Mouse (Mus musculus) liver, embryonic 16.5 days (tissue): Measurements from ENCODE around the gene Flnb. TPM values are rescaled to one million over a fixed set of nuclear protein-coding genes. Genes with fewer than 3 reads are reported as not detected.

Source experiments
- ATAC-seq: fragments of 200-750 bp; cut with Nextera tagmentation; 2 replicates; pipeline ENCODE4 v1.8.0; 2017; ENCODE audit warnings: low read depth, mild to moderate bottlenecking, moderate number of reproducible peaks, moderate library complexity
- H3K27ac ChIP-seq: fragments of 300-500 bp; sonication (generic); 2 replicates; pipeline ENCODE4 v1.5.1; 2014; ENCODE audit warnings: mild to moderate bottlenecking, low read length
- H3K27me3 ChIP-seq: fragments of 300-500 bp; sonication (generic); 2 replicates; pipeline ENCODE4 v1.6.1; 2014; ENCODE audit warnings: low read depth, low read length, mixed read lengths; ENCODE audit not compliant: control insufficient read depth, insufficient read depth
- H3K36me3 ChIP-seq: fragments of 300-500 bp; sonication (generic); 2 replicates; pipeline ENCODE4 v1.6.1; 2014; ENCODE audit warnings: mild to moderate bottlenecking; ENCODE audit not compliant: control insufficient read depth, insufficient read depth
- H3K4me1 ChIP-seq: fragments of 300-500 bp; sonication (generic); 2 replicates; pipeline ENCODE4 v1.6.1; 2014; ENCODE audit warnings: low read depth, low read length, mixed read lengths; ENCODE audit not compliant: control insufficient read depth
- H3K4me2 ChIP-seq: fragments of 300-500 bp; sonication (generic); 2 replicates; pipeline ENCODE4 v1.6.1; 2014; ENCODE audit warnings: low read depth, low read length, mixed read lengths
- H3K4me3 ChIP-seq: fragments of 300-500 bp; sonication (generic); 2 replicates; pipeline ENCODE4 v1.5.1; 2014; ENCODE audit warnings: low read depth, mild to moderate bottlenecking, low read length
- H3K9ac ChIP-seq: fragments of 300-500 bp; sonication (generic); 2 replicates; pipeline ENCODE4 v1.6.1; 2014; ENCODE audit warnings: low read depth, low read length
- H3K9me3 ChIP-seq: fragments of 300-500 bp; sonication (generic); replicated peaks from 2 replicates; pipeline ENCODE4 v1.6.1; 2016; ENCODE audit warnings: low read length; ENCODE audit not compliant: control insufficient read depth
- WGBS: fragments of 180-500 bp; shearing (Covaris S2); extraction: QIAGEN DNeasy Blood & Tissue Kit; methylation state at CpG from one replicate; pipeline ENCODE4 v1.1.7; 2014; ENCODE audit not compliant: insufficient replicate concordance; 5-methylcytosine and 5-hydroxymethylcytosine counted together
- polyA plus RNA-seq: library from polyadenylated mRNA; unstranded; fragments of >200 nt; fragmentation: Nextera tagmentation; extraction: Ambion mirVana; gene quantifications from 2 replicates; pipeline ENCODE4 v1.2.1, GENCODE M21; 2015

Flnb gene
- polyA plus RNA-seq, 1 experiment from 2014 or later = 4.8 TPM

GRCm38 (mm10) chr14:7838564-7839089 lies 20.9 kb downstream of the Flnb start:
- Histone ChIP-seq H3K4me2 (no peak overlapping the region), H3K27ac (no peak overlapping the region), H3K4me3 (no peak overlapping the region), H3K27me3 (no peaks in the 10 kb centered on the region), H3K36me3 (no peaks in the 10 kb centered on the region), H3K9ac (no peak overlapping the region), H3K9me3 (no peaks in the 10 kb centered on the region), H3K4me1 (peaks cover 2% of the 10 kb centered on the region; the same call in 1 of the 2 replicates)
- WGBS = 62% methylated on average over 5 of the region's 5 CpGs
- ATAC-seq = no peak

- 57% methylated on average over 8 of the region's 8 CpGs for WGBS
- H3K27ac ChIP-seq = no peak overlapping the region
- no peak overlapping the region for H3K4me3 ChIP-seq
- no peak for ATAC-seq
- H3K9ac ChIP-seq = no peak overlapping the region
- no peak overlapping the region for H3K4me2 ChIP-seq
- no peaks in the 10 kb centered on the region for H3K9me3 ChIP-seq
- H3K4me1 ChIP-seq = peaks cover 2% of the 10 kb centered on the region; the same call in 1 of the 2 replicates
- no peaks in the 10 kb centered on the region for H3K27me3 ChIP-seq
- no peaks in the 10 kb centered on the region for H3K36me3 ChIP-seq
Observed at GRCm38 (mm10) chr14:7839950-7840514, 22.3 kb downstream of the Flnb start.

DNA sequence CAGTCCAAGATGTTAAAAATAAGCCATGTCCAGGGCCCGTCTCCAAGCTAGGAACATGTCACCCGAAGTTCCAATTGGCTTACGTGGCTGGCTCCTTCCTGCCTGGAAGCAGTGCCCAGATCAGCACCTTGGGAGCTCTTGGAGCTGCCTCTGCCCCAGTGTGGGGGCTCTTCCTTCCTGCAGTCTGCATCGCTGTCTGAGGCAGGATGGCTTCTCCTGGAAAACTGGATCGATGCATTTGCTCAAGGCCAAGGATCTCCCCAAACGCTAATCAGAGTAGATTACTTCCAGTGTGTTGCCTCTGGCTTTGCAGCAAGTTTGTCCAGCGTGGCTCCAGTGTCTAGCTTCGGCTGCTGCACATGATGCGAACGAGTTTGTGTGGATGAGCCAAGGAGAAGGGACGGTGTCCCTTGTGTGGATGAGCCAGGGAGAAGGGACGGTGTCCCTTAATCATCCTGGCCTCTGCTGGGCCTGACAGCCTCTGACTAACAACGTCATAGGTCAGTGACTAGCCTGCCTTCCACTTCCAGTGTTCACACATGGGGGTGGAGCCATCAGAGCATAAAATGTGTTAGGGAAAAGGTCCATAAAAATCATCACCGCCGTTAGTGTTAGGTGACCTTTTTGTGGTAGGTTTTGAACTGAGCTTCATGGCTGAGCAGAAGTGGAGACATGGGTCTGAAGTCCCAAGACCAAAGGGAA lies 25.0 kb downstream of the Flnb start:
- Histone ChIP-seq H3K36me3 (no peaks in the 10 kb centered on the region), H3K4me2 (no peak overlapping the region), H3K4me3 (no peak overlapping the region), H3K27me3 (no peaks in the 10 kb centered on the region), H3K9me3 (no peaks in the 10 kb centered on the region), H3K27ac (no peak overlapping the region), H3K4me1 (peaks cover 2% of the 10 kb centered on the region; the same call in 1 of the 2 replicates), H3K9ac (no peak overlapping the region)
- WGBS = 68% methylated on average over 15 of the region's 15 CpGs
- no peak for ATAC-seq

DNA sequence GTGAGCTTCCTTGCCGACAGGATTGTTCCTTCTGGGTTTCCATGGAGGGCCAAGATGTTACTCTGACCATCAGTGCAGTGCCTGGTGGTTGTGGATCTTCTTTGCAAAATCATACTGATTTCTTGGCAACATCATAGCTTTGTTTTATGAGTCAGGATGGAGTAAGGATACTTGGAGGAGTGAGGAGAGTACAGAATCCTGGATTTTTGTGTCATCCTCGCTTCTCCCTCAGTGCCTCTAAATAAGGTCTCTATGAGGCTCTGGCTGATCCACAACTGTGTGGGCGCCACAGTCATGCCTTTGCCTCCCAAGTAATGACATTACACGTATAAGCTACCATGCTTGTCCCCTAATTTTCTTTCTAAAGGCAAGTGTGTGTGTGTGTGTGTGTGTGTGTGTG lies 28.9 kb downstream of the Flnb start:
- 62% methylated on average over 4 of the region's 4 CpGs for WGBS

DNA sequence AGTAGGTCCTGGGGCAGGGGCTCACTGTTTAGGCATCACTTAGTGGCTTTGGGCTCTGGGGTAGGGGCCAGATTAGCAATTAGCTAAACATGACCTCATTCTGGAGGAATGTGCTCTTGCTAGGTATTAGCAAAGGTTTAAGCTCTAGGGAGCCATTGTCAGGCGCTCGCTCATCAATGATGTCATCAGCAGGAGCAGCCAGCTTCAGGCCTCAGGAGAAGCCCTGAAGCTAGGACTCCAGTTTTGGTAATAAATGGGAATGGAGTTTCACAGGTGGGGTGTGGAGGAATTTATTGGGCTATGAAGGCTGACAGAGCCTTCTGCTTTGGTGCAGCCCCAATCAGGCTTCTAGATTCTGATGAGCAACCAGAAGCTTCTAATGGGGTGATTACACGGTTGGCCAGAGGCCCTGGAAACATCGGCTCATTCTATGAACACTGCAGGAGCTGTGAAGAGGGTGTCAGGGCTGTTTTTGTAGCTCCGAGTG lies 30.0 kb downstream of the Flnb start:
- no peaks in the 10 kb centered on the region for H3K27me3 ChIP-seq
- peaks cover 11% of the 10 kb centered on the region for H3K4me1 ChIP-seq
- no peak overlapping the region for H3K4me3 ChIP-seq
- no peaks in the 10 kb centered on the region for H3K36me3 ChIP-seq
- 49% methylated on average over 5 of the region's 5 CpGs for WGBS
- no peaks in the 10 kb centered on the region for H3K9me3 ChIP-seq
- no peak overlapping the region for H3K9ac ChIP-seq
- H3K27ac ChIP-seq = no peak overlapping the region
- no peak overlapping the region for H3K4me2 ChIP-seq
- 0 out of 2 replicates have a peak, but pooled peaks have one; percentile 37 for ATAC-seq

More for the DNA sequence above, 28.9 kb downstream of the Flnb start:
- no peaks in the 10 kb centered on the region for H3K9me3 ChIP-seq
- no peak overlapping the region for H3K4me2 ChIP-seq
- no peak overlapping the region for H3K4me3 ChIP-seq
- H3K4me1 ChIP-seq = peaks cover 10% of the 10 kb centered on the region
- H3K9ac ChIP-seq = no peak overlapping the region
- no peaks in the 10 kb centered on the region for H3K36me3 ChIP-seq
- no peak for ATAC-seq
- H3K27me3 ChIP-seq = no peaks in the 10 kb centered on the region
- H3K27ac ChIP-seq = no peak overlapping the region

- ATAC-seq = no peak
- no peak overlapping the region for H3K4me2 ChIP-seq
- H3K9me3 ChIP-seq = no peaks in the 10 kb centered on the region
- H3K9ac ChIP-seq = no peak overlapping the region
- no peak overlapping the region for H3K27ac ChIP-seq
- WGBS = 11% methylated on average over 3 of the region's 3 CpGs
- H3K27me3 ChIP-seq = no peaks in the 10 kb centered on the region
- H3K36me3 ChIP-seq = no peaks in the 10 kb centered on the region
- H3K4me3 ChIP-seq = no peak overlapping the region
- peaks cover 13% of the 10 kb centered on the region for H3K4me1 ChIP-seq
Observed at GRCm38 (mm10) chr14:7850913-7851312, 33.2 kb downstream of the Flnb start.

DNA sequence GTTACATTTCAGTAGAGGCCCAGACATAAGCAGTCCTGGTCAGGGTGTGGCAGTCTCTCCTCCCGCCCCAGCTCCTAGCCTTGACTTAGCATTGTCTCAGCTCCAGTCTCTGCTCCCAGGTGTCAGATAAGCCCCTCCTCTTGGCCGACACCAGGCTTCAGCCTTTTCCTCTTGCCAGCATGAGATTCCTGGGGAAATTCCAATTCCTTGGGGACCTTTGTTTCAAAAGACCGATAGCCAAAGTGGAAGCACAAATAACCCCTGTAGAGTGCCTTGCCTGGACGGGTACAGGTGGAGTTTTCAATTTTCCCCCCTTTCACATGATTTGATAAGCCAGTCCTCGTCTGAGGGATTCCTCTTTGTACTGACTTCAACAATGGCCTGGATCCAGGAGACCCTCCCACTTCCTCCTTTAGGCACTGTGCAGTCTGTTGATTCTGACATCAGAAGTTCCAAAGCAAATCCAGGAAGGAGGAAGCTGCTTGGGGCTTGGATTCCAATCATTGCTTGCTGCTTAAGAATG lies 33.8 kb downstream of the Flnb start:
- no peak for ATAC-seq
- no peak overlapping the region for H3K4me3 ChIP-seq
- H3K36me3 ChIP-seq = no peaks in the 10 kb centered on the region
- no peaks in the 10 kb centered on the region for H3K9me3 ChIP-seq
- H3K4me1 ChIP-seq = peaks cover 13% of the 10 kb centered on the region
- no peak overlapping the region for H3K4me2 ChIP-seq
- H3K27me3 ChIP-seq = no peaks in the 10 kb centered on the region
- no peak overlapping the region for H3K9ac ChIP-seq
- no peak overlapping the region for H3K27ac ChIP-seq
- WGBS = 21% methylated on average over 5 of the region's 5 CpGs

GRCm38 (mm10) chr14:7853691-7854090 lies 35.9 kb downstream of the Flnb start:
- ATAC-seq = peak; percentile 87
- peaks cover 15% of the 10 kb centered on the region for H3K4me1 ChIP-seq
- H3K9me3 ChIP-seq = no peaks in the 10 kb centered on the region
- no peak overlapping the region for H3K9ac ChIP-seq
- H3K36me3 ChIP-seq = no peaks in the 10 kb centered on the region
- WGBS = 45% methylated on average over 11 of the region's 11 CpGs
- no peaks in the 10 kb centered on the region for H3K27me3 ChIP-seq
- peak overlapping the region; percentile 82 for H3K27ac ChIP-seq
- H3K4me3 ChIP-seq = no peak overlapping the region
- H3K4me2 ChIP-seq = peak overlapping the region; percentile 22; the same call in 1 of the 2 replicates

DNA sequence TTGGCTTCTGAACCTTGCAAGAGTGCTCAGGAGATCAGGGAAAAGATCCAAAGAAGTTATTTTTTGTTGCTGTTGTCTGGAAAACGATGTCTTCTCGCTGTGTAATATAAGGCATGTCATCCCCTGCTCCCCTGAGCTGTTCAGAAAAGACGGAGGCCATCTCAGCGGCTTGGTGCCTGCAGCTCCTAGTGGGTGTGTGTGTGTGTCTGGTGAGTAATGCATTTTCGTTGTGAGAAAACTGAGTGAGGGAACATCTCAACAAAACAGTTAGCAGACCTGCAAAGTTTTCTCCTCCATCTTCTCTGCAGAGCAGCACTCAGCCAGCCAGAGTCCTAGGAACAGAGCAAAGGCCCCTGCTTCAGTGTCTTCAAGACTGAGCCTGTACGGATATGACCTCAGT lies 36.6 kb downstream of the Flnb start:
- Histone ChIP-seq H3K9ac (no peak overlapping the region), H3K4me3 (no peak overlapping the region), H3K9me3 (no peaks in the 10 kb centered on the region), H3K4me1 (peaks cover 15% of the 10 kb centered on the region), H3K4me2 (no peak overlapping the region), H3K36me3 (no peaks in the 10 kb centered on the region), H3K27me3 (no peaks in the 10 kb centered on the region), H3K27ac (peak overlapping the region; percentile 3)
- ATAC-seq = no peak
- 67% methylated on average over 6 of the region's 6 CpGs for WGBS
